Mouse (Mus musculus): ENCODE data around the gene Irak3. TPM values are rescaled to one million over a fixed set of nuclear protein-coding genes. Genes with fewer than 3 reads are reported as not detected.

Irak3 gene
- 1.3 and 1.5 TPM in 2 replicates for polyA plus RNA-seq (2015; fragmentation: Nextera tagmentation; extraction: Ambion mirVana)

DNA sequence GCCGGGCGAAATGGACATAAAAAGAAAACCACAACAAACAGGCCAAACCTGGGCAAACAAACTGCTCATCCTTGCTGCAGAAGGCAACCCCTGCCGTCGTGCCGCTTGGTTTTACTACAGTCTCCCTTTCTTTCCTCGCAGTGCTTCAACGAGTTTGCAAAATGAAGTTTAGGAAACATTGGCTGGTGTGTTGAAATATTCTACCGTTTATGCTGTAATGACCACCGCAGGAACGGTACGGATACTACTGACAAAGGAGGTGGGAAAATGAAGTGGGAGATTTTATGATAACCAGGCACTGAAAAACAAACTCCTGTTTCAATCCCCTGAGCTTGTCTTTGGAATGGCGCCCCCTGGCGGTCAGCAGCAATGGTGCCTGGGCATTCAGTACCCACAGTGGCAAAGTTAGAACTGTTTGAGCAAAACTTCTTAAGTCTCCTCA, at the start of gene Irak3:
Gene Irak3 (minus strand): TSS at position 170 of the 442 bp plus-strand sequence.
- peak within 1 kb of the TSS; percentile 89 for H3K4me2 ChIP-seq
- H3K9me3 ChIP-seq (replicated peaks): no peaks in the 10 kb centered on the region
- 2% methylated on average over 13 of the region's 13 CpGs for WGBS
- H3K4me1 ChIP-seq: peaks cover 13% of the 10 kb centered on the region
- H3K9ac ChIP-seq: peak within 1 kb of the TSS; percentile 35
- peaks cover 13% of the 10 kb centered on the region for H3K27me3 ChIP-seq
- H3K27ac ChIP-seq: peak within 1 kb of the TSS; percentile 24; the same call in 1 of the 2 replicates
- peak within 1 kb of the TSS; percentile 53 for H3K4me3 ChIP-seq (replicated peaks)
- ATAC-seq (replicated peaks; ENCODE audit: low FRiP score): peak; percentile 78
- H3K36me3 ChIP-seq: no peaks in the 10 kb centered on the region

DNA sequence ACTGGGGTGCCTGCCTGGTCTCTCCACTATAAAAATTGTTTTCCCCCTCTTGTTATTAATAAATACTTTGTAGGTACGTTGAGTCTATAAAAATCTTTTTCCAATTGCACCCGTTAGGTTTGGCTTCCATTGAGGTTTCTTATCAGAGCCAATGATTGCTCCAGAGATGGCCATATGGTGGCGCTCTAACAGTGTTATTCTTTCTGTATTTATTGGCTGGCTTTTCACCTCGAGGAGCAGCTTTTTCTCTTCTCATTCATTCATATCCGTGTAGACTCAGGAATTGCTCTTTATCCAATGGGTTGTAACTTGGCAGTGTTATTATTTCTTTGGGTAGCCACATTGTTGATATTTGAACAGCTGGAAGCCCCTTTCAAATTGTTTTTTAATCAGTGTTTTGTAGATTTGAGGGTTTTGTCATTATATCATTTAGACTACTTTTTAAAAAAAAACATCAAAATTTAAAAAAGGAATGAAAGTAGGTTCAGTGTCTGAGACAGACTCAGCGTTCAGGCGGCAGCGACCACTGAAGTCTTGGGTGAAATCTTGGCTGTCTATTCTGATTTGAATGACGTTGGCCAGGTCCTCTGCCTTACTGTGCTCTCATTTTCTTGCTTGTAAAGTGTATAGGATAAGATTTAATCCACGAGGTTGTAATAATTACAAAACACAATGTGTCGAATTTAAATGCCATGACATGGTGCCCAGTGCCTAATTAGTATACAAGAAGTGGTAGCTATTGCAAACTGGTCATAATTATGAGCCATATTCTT, 49.2 kb upstream of the Irak3 start:
- Histone ChIP-seq H3K9ac (no peak overlapping the region), H3K36me3 (no peaks in the 10 kb centered on the region), H3K4me1 (peaks cover 25% of the 10 kb centered on the region), H3K4me3 (replicated peaks) (no peak overlapping the region), H3K9me3 (replicated peaks) (no peaks in the 10 kb centered on the region), H3K4me2 (no peak overlapping the region), H3K27me3 (no peaks in the 10 kb centered on the region), H3K27ac (no peak overlapping the region)
- no peak for ATAC-seq (replicated peaks; ENCODE audit: low FRiP score)
- WGBS: 59% methylated on average over 11 of the region's 11 CpGs

DNA sequence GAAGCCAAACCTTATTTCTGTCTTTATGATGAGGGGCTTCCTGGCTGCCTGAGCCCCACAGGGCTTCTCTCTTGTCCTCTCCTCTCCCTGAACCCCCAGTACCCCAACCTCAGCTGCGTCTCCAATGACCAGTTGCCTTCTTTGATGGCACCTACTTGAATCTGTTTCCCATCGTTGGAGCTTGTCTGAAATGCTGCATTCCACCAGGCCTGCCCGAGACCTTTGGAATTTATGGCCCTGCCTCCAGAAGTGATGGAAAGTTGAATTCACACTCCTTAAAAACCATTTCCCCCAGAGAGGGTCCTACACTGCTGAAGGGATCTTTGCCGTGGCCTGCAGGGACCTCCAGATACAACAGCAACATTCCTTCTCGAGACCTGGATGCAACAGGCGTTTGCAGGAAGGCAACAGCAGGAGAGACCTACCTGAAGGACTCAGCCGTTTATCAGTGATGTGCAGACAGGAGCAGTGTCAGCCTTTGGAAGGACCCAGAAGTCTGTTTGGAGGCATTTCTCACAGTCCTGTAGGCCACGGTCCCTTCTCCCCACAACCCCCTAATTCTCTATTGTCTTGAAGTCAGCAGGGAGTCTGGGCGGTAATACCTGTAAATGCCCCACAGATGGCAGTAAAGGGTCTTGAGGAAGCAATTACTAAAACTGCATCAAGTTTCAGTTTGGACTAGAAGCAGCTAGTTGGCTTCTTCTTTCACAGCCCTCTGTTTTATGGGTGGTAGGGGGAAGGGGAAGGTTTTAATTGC, 45.2 kb upstream of the Irak3 start:
- 17% methylated on average over 9 of the region's 9 CpGs for WGBS
- ATAC-seq (replicated peaks; ENCODE audit: low FRiP score): peak; percentile 67; the same call in 1 of the 2 replicates
- peaks cover 9% of the 10 kb centered on the region for H3K4me1 ChIP-seq
- peak overlapping the region; percentile 23 for H3K4me3 ChIP-seq (replicated peaks)
- H3K9ac ChIP-seq: 0 out of 2 replicates have a peak overlapping the region, but pooled peaks have one; percentile 16
- no peaks in the 10 kb centered on the region for H3K27me3 ChIP-seq
- H3K4me2 ChIP-seq: peak overlapping the region; percentile 40
- H3K36me3 ChIP-seq: no peaks in the 10 kb centered on the region
- H3K9me3 ChIP-seq (replicated peaks): no peaks in the 10 kb centered on the region
- H3K27ac ChIP-seq: 0 out of 2 replicates have a peak overlapping the region, but pooled peaks have one; percentile 3

DNA sequence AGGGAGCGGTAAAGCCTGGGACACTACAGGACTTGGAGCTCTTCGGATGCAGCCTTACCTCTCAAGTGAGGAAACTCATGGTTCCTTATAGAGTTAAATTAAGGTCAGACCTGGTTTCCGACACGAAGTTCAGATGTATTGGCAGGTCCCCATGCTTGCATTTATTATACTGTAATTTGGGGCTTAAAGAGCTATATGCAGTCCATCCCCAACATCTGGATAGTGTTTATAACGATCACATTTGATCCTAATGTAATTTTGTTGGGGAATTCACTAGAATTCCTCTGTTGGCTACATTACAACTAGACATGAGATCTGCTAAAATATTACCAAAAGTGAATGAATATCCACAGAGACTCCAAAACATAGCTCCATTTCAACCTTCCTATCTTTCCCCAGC, 43.8 kb upstream of the Irak3 start:
- H3K4me3 ChIP-seq (replicated peaks): no peak overlapping the region
- H3K9ac ChIP-seq: no peak overlapping the region
- WGBS: 78% methylated on average over 5 of the region's 5 CpGs
- peaks cover 9% of the 10 kb centered on the region for H3K4me1 ChIP-seq
- no peak for ATAC-seq (replicated peaks; ENCODE audit: low FRiP score)
- no peaks in the 10 kb centered on the region for H3K36me3 ChIP-seq
- no peaks in the 10 kb centered on the region for H3K27me3 ChIP-seq
- no peak overlapping the region for H3K4me2 ChIP-seq
- no peak overlapping the region for H3K27ac ChIP-seq
- no peaks in the 10 kb centered on the region for H3K9me3 ChIP-seq (replicated peaks)

DNA sequence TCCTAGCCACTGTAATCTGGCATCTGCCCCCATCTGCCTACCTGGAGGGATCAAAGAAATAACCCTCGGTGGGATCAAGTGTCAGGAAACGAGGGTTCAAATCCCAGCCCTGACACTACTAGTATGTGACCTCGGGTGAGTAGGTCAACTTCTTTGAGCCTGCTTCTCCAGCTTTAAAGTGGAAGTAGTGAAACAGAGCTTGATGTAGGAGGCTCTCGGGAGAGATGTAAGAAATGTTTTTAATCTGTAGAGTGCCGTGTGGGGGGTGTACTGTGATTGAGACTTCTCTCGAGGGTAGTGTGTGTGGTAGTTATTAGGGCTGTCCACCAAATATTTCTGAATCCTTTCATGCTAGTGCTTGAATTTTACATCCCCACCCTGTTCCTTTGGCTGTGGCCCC, 40.5 kb upstream of the Irak3 start:
- H3K36me3 ChIP-seq: no peaks in the 10 kb centered on the region
- H3K9ac ChIP-seq: no peak overlapping the region
- H3K4me1 ChIP-seq: peaks cover 9% of the 10 kb centered on the region
- no peak overlapping the region for H3K4me3 ChIP-seq (replicated peaks)
- WGBS: 30% methylated on average over 6 of the region's 6 CpGs
- H3K27ac ChIP-seq: no peak overlapping the region
- ATAC-seq (replicated peaks; ENCODE audit: low FRiP score): no peak
- H3K27me3 ChIP-seq: no peaks in the 10 kb centered on the region
- H3K9me3 ChIP-seq (replicated peaks): no peaks in the 10 kb centered on the region
- no peak overlapping the region for H3K4me2 ChIP-seq

DNA sequence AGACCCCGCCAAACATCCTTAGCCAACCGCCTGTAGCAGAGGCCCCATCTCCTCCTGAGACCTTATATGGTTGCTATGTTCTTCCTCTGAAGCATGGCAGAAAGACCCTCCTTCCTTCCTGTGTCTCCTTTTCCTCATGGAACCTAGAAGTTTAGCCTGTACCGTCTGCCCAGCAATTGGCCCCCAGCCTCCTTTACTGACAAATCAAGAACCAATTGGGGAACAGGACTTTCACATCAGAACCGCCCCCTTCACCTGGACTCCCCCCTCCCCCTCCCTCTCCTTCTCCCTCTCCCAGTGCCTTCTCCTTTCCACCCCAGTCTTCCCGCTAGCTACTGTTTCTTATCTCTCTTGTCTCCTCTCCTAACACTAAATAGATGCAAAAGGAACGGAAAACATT, 37.5 kb upstream of the Irak3 start:
- Histone ChIP-seq H3K36me3 (no peaks in the 10 kb centered on the region), H3K4me2 (no peak overlapping the region), H3K4me3 (replicated peaks) (no peak overlapping the region), H3K9ac (no peak overlapping the region), H3K27me3 (no peaks in the 10 kb centered on the region), H3K9me3 (replicated peaks) (no peaks in the 10 kb centered on the region), H3K4me1 (no peaks in the 10 kb centered on the region), H3K27ac (no peak overlapping the region)
- no peak for ATAC-seq (replicated peaks; ENCODE audit: low FRiP score)
- 75% methylated on average over 6 of the region's 6 CpGs for WGBS

DNA sequence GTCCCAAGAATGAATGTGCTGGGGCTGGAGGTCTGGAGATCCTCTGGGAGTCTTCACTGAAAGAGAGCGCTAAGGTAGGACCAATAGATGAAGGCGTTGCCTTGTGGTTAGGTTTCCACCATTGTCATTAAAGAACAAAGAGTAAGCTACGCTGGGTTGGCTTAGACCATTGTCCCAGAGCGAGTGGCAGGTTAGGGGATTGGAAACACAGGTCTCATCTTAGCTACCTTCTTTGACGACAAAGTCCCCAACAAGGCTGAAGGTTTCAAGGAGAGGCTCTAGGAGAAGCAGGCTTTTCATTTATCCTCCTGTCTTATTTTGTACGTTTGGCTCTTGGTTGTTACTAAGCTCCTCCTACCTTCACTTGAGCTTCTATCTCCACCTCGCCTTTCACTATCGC, 36.3 kb upstream of the Irak3 start:
- H3K9me3 ChIP-seq (replicated peaks): no peaks in the 10 kb centered on the region
- WGBS: 91% methylated on average over 8 of the region's 8 CpGs
- H3K4me1 ChIP-seq: no peaks in the 10 kb centered on the region
- H3K27ac ChIP-seq: no peak overlapping the region
- H3K27me3 ChIP-seq: no peaks in the 10 kb centered on the region
- H3K4me3 ChIP-seq (replicated peaks): no peak overlapping the region
- no peak for ATAC-seq (replicated peaks; ENCODE audit: low FRiP score)
- no peak overlapping the region for H3K4me2 ChIP-seq
- no peak overlapping the region for H3K9ac ChIP-seq
- no peaks in the 10 kb centered on the region for H3K36me3 ChIP-seq

DNA sequence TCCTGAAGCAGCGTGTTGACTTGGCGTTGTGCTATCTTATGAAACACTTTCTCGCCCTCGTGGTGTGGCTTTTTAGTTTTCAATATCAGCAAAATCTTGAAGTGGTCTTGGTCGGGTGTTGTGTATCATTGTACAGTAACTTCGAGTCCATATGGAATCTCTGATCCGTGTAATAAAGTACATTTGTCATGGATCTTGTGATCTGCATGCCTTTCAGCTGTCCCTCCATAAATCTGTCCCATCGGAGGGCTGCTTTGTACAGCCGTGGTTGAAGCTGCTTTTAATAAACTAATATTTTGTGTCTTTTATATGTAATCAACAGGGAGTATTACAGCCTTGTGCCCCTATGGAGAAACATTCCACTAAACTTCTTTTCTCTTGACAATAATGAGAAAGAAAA, 34.9 kb upstream of the Irak3 start:
- Histone ChIP-seq H3K36me3 (peaks cover 12% of the 10 kb centered on the region), H3K4me3 (replicated peaks) (no peak overlapping the region), H3K9ac (no peak overlapping the region), H3K27ac (no peak overlapping the region), H3K27me3 (no peaks in the 10 kb centered on the region), H3K4me1 (no peaks in the 10 kb centered on the region), H3K9me3 (replicated peaks) (no peaks in the 10 kb centered on the region), H3K4me2 (no peak overlapping the region)
- ATAC-seq (replicated peaks; ENCODE audit: low FRiP score): no peak
- WGBS: 64% methylated on average over 9 of the region's 9 CpGs

DNA sequence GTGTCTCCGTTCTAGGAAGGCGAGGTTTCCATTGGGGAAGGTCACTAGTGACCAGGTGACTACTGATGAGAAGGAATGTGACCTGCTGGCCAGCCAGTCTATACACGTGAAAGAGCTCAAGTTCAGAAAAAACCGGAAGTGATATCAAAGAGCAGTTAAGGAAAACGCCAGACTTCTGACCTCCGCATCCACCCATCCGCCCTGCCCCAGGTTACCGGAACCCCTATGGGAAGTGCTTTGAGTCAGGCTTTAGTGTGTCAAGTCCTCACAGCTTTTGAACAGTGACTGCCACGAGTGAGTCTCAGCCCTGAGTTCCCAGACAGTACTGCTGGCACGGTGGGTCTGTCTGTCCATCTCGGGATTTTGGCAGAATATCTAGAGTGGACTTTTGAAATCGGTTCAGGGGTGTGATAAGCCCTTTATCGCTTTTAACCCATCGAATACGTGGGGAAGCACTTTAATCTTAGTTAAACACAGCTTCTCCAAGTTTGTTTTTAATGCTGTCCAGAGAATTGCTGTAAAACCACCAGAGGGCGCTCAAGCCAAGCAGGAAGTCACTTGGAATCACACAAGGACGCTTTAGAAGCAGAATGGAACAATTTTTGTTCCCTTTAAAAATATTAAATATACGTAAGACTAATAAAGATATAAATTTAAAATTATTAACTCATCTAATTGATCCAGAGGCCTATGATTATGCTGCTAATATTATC, 31.9 kb upstream of the Irak3 start:
- ATAC-seq (replicated peaks; ENCODE audit: low FRiP score): 0 out of 2 replicates have a peak, but pooled peaks have one; percentile 49
- H3K9me3 ChIP-seq (replicated peaks): no peaks in the 10 kb centered on the region
- peaks cover 39% of the 10 kb centered on the region for H3K36me3 ChIP-seq
- H3K4me3 ChIP-seq (replicated peaks): peak overlapping the region; percentile 16; the same call in 1 of the 2 replicates
- H3K9ac ChIP-seq: peak overlapping the region; percentile 25; the same call in 1 of the 2 replicates
- no peak overlapping the region for H3K27ac ChIP-seq
- H3K4me1 ChIP-seq: peaks cover 2% of the 10 kb centered on the region
- peak overlapping the region; percentile 43 for H3K4me2 ChIP-seq
- WGBS: 29% methylated on average over 18 of the region's 18 CpGs
- H3K27me3 ChIP-seq: no peaks in the 10 kb centered on the region

DNA sequence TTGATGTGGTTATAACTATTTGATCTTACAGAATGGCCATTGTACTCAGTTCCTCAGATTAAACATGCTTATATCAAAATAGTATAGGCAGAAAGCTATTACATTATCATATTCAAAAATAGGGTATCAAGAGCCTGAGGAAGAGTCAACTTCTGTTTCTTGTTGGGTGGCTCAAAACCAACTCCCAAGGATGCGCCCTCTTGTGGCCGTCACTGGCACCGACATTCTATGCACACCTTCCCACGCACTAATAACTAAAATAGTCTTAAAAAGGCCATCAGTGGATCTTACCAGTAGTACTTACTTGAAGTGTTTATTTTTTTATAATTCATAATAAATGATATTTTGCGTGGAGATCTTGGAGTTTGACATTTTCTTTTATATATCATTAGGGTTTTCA, 29.8 kb upstream of the Irak3 start:
- Histone ChIP-seq H3K4me2 (no peak overlapping the region), H3K27me3 (no peaks in the 10 kb centered on the region), H3K36me3 (peaks cover 46% of the 10 kb centered on the region), H3K4me3 (replicated peaks) (no peak overlapping the region), H3K9me3 (replicated peaks) (no peaks in the 10 kb centered on the region), H3K4me1 (peaks cover 16% of the 10 kb centered on the region), H3K27ac (no peak overlapping the region), H3K9ac (no peak overlapping the region)
- ATAC-seq (replicated peaks; ENCODE audit: low FRiP score): no peak
- 34% methylated on average over 5 of the region's 5 CpGs for WGBS

DNA sequence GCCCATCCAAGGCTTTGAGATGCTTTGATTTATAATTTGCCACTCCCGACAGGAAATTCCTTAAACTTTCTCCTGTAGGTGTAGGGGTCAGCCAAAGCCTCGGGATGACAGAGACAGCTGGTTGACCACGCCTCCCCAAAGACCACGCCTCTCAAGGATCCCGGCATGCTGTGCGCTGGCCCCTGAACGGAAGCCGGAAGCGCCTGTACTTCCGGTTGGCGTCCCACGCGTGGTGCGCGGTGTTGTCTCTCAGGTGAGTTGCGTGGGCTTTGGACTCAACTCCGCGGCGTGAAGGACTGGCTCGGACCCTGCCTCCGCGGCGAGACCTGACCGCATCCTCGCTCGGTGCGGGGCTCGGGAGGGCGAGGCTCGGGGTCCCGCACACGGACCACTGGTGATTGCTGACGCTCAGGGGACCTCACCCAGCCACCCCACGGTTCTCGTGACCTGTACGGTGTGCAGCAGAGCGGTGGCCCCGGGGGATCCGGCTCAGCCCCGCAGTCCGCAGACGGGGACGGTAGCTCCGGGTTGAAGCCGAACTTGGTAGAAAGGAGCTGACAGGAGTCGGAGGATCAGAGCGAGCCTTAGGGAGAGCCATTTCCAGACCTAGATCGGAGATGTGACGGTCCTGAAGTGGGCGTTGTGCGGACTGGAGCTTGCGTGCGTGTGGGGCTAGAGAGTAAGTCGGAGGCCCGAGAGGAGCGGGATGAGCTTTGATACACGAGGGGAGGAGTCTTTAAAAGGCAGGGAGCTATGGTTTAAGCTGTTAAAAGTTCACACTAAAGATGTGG, 25.1 kb upstream of the Irak3 start, which contains the start of gene Llph:
Gene Llph (plus strand): TSS at position 200 of the 791 bp plus-strand sequence.
- Histone ChIP-seq H3K9me3 (replicated peaks) (no peaks in the 10 kb centered on the region), H3K9ac (peak within 1 kb of the TSS; percentile 75), H3K4me1 (peaks cover 18% of the 10 kb centered on the region), H3K4me3 (replicated peaks) (peak within 1 kb of the TSS; percentile 68), H3K4me2 (peak within 1 kb of the TSS; percentile 71), H3K27me3 (no peaks in the 10 kb centered on the region), H3K27ac (peak within 1 kb of the TSS; percentile 64), H3K36me3 (peaks cover 49% of the 10 kb centered on the region)
- under 1% methylated on average over 57 of the region's 57 CpGs for WGBS
- ATAC-seq (replicated peaks; ENCODE audit: low FRiP score): peak; percentile 95
